Mouse (Mus musculus) kidney, adult 2 months (tissue): ENCODE measurements around the gene Tmem131.

Experiments
- CTCF ChIP-seq: fragments of 200-500 bp; conservative IDR thresholded peaks from 2 replicates; pipeline ENCODE4 v1.5.1; 2011; ENCODE audit warnings: low read depth, mild to moderate bottlenecking, control low read depth, low read length, moderate library complexity, mixed read lengths; ENCODE audit not compliant: insufficient read depth, insufficient read length
- POLR2A ChIP-seq: fragments of 200-500 bp; IDR thresholded peaks from one replicate; pipeline ENCODE4 v1.6.1; 2011; ENCODE audit warnings: low read depth, low read length, control low read depth

DNA sequence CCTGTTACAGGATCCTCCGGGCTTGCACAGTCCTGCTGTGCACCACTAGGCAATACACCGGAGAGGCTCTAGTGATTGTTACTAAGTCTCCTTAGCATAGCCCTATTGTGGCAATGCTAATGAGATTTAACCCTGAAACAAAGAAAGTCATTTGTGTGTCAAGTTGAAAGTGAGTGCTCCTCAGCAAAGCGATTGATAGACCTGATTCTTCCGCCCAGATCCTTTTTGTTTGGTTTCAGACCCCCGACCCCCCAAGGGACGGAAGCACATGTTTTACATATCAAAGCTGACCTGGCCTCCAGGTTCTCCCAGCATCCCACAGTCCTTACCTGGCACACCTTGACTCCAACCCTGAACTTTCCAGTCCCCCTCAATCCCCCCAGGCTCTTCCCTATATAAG, 42.4 kb upstream of the Tmem131 start:
- no peak for TF ChIP-seq POLR2A
- no peak for TF ChIP-seq CTCF
